Comparison of ENCODE assay signal across 7 mouse cellular contexts in the genomic region with DNA sequence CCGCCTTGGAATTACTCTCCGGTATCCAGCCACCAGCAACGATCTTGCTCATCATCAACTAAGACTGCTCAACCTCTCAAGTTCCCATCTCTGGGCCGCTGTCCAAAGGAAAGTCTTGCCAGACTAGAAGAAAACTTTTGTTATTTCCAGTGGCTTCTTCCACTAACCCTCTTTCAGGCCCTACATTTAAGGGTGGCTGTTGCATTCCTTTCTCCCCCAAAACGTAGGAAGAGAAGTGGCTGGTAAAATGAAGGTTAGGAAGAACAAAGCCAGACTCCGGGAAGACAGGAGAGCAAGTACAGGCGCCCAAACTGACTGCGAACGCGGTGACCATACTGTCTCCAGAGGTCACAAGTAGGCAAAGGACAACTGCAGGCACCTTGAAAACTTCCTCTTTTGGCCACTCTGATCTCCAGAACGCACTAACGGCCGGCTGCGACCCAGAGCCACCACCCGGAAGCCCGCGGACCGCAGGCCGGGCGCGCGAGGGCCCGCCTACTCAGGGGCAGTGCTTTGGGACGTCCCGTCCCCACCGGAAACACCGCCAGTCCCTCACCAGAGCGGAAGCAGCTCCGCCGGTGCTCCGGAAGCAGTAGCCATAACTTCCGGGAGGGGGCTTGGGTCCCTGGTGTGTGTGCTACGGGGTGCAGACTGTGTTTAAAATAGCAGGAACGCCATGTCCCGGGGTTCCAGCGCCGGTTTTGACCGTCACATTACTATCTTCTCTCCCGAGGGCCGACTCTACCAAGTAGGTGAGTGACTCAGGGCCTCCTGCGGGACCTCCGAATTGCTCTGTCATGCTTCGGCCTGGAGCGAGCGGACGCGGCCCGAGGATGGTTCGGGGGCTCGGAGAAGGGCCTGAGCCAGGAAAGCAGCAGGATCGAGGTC. TPM values are rescaled to one million over a fixed set of nuclear protein-coding genes. Genes with fewer than 3 reads are reported as not detected.
DNase-seq lines count a peak whose midpoint lies in the region; ATAC-seq and TF ChIP-seq lines count a peak whose summit lies in the region.

No protein-coding gene starts in this region.

- no peaks in the 10 kb centered on the region for H3K9me3 ChIP-seq in embryonic facial prominence, embryonic 12.5 days
- no peaks in the 10 kb centered on the region for H3K9me3 ChIP-seq in limb, embryonic 12.5 days
- H3K9me3 ChIP-seq in midbrain, embryonic 15.5 days = no peaks in the 10 kb centered on the region

- 1% methylated on average over 51 of the region's 51 CpGs for WGBS in embryonic facial prominence, embryonic 12.5 days
- WGBS in kidney, adult 2 months = under 1% methylated on average over 51 of the region's 51 CpGs
- under 1% methylated on average over 51 of the region's 51 CpGs for WGBS in limb, embryonic 12.5 days
- WGBS in midbrain, embryonic 15.5 days = under 1% methylated on average over 51 of the region's 51 CpGs
- WGBS in spleen, adult 2 months = 1% methylated on average over 51 of the region's 51 CpGs

- peak; percentile 99 for ATAC-seq in embryonic facial prominence, embryonic 12.5 days (ENCODE audit: insufficient number of reproducible peaks, insufficient read depth, low FRiP score, low TSS enrichment)
- ATAC-seq in limb, embryonic 12.5 days (ENCODE audit: insufficient number of reproducible peaks, insufficient read depth, low FRiP score, low TSS enrichment, low read depth) = peak; percentile 98
- peak; percentile 100 for ATAC-seq in midbrain, embryonic 15.5 days (replicated peaks)

- peaks cover 12% of the 10 kb centered on the region for H3K4me1 ChIP-seq in embryonic facial prominence, embryonic 12.5 days
- H3K4me1 ChIP-seq in kidney, adult 2 months (ENCODE audit: control insufficient read depth, insufficient read depth, low read length) = peaks cover 5% of the 10 kb centered on the region; the same call in 1 of the 2 replicates
- H3K4me1 ChIP-seq in limb, embryonic 12.5 days (replicated peaks) = peaks cover 15% of the 10 kb centered on the region
- H3K4me1 ChIP-seq in midbrain, embryonic 15.5 days = peaks cover 16% of the 10 kb centered on the region
- H3K4me1 ChIP-seq in spleen, adult 2 months (ENCODE audit: control insufficient read depth, insufficient read depth, insufficient read length) = peaks cover 6% of the 10 kb centered on the region; the same call in 1 of the 2 replicates

- peak overlapping the region; percentile 93 for H3K27ac ChIP-seq in embryonic facial prominence, embryonic 12.5 days
- peak overlapping the region; percentile 99 for H3K27ac ChIP-seq in kidney, adult 2 months (ENCODE audit: insufficient read depth, low read depth, low read length)
- H3K27ac ChIP-seq in limb, embryonic 12.5 days = peak overlapping the region; percentile 87
- peak overlapping the region; percentile 91 for H3K27ac ChIP-seq in midbrain, embryonic 15.5 days
- peak overlapping the region; percentile 91 for H3K27ac ChIP-seq in spleen, adult 2 months (ENCODE audit: insufficient read depth, low read length)

- DNase-seq in adrenal gland, postnatal 25 days = peak; percentile 91
- peak; percentile 94 to 96 for DNase-seq in heart, adult 18-20 months
- DNase-seq in kidney, adult 2 months = peak; percentile 95
- DNase-seq in spleen, adult 2 months (ENCODE audit: low read depth in 1 of 2, low spot score in 2 of 2) = peak; percentile 83 to 91

- peak overlapping the region; percentile 97 for H3K4me2 ChIP-seq in embryonic facial prominence, embryonic 12.5 days (replicated peaks)
- H3K4me2 ChIP-seq in limb, embryonic 12.5 days = peak overlapping the region; percentile 80
- peak overlapping the region; percentile 81 for H3K4me2 ChIP-seq in midbrain, embryonic 15.5 days

- no peak for TF ChIP-seq CTCF in kidney, adult 2 months (conservative IDR thresholded peaks at IDR 0.05; ENCODE audit: insufficient read depth, insufficient read length, low read depth, low read length)
- TF ChIP-seq CTCF in spleen, adult 2 months (IDR thresholded peaks at IDR 0.05; ENCODE audit: extremely low read depth, insufficient read depth, insufficient read length, insufficient replicate concordance) = no peak

- H3K27me3 ChIP-seq in embryonic facial prominence, embryonic 12.5 days = no peaks in the 10 kb centered on the region
- H3K27me3 ChIP-seq in kidney, adult 2 months (replicated peaks; ENCODE audit: control insufficient read depth, insufficient read depth, low read length) = no peaks in the 10 kb centered on the region
- no peaks in the 10 kb centered on the region for H3K27me3 ChIP-seq in limb, embryonic 12.5 days
- H3K27me3 ChIP-seq in midbrain, embryonic 15.5 days (replicated peaks) = no peaks in the 10 kb centered on the region
- no peaks in the 10 kb centered on the region for H3K27me3 ChIP-seq in spleen, adult 2 months (ENCODE audit: control insufficient read depth, insufficient read depth, low read length)

- peak; percentile 85 for TF ChIP-seq POLR2A in kidney, adult 2 months (IDR thresholded peaks at IDR 0.05; ENCODE audit: low read depth, low read length)
- TF ChIP-seq POLR2A in spleen, adult 2 months (IDR thresholded peaks at IDR 0.05; ENCODE audit: low read depth, low read length) = peak; percentile 84

- H3K9ac ChIP-seq in embryonic facial prominence, embryonic 12.5 days = peak overlapping the region; percentile 87
- H3K9ac ChIP-seq in limb, embryonic 12.5 days (replicated peaks) = peak overlapping the region; percentile 89
- H3K9ac ChIP-seq in midbrain, embryonic 15.5 days = peak overlapping the region; percentile 92

- H3K36me3 ChIP-seq in embryonic facial prominence, embryonic 12.5 days = 0 out of 2 replicates have a peak, but pooled peaks cover 3% of the 10 kb centered on the region
- no peaks in the 10 kb centered on the region for H3K36me3 ChIP-seq in kidney, adult 2 months (ENCODE audit: control insufficient read depth, insufficient read depth, low read length)
- H3K36me3 ChIP-seq in limb, embryonic 12.5 days = peaks cover 18% of the 10 kb centered on the region
- no peaks in the 10 kb centered on the region for H3K36me3 ChIP-seq in midbrain, embryonic 15.5 days (replicated peaks)
- H3K36me3 ChIP-seq in spleen, adult 2 months (ENCODE audit: control insufficient read depth, insufficient read depth, low read length) = no peaks in the 10 kb centered on the region; the same call in none of the 2 replicates

- H3K4me3 ChIP-seq in embryonic facial prominence, embryonic 12.5 days = peak overlapping the region; percentile 89
- peak overlapping the region; percentile 96 for H3K4me3 ChIP-seq in kidney, adult 2 months (ENCODE audit: insufficient read depth, low read depth, low read length)
- H3K4me3 ChIP-seq in limb, embryonic 12.5 days (replicated peaks) = peak overlapping the region; percentile 80
- peak overlapping the region; percentile 94 for H3K4me3 ChIP-seq in midbrain, embryonic 15.5 days
- H3K4me3 ChIP-seq in spleen, adult 2 months (ENCODE audit: extremely low read depth, insufficient read depth, insufficient read length) = peak overlapping the region; percentile 94

RNA-seq across cellular contexts. Expression of gene Psma6, which starts 14.5 kb away (rescaled TPM):
- 216 and 229 TPM in 2 replicates for total RNA-seq in adrenal gland, postnatal 25 days (2021)
- polyA plus RNA-seq in embryonic facial prominence, embryonic 12.5 days (2016; fragmentation: Nextera tagmentation; extraction: Ambion mirVana) = 435 and 447 TPM in 2 replicates
- 100 to 1,000 TPM; 171 to 180 TPM for total RNA-seq in heart, adult 18-20 months (2021)
- polyA plus RNA-seq in kidney, adult 2 months (2012; rRNA removed) = 48.5 and 80.2 TPM in 2 replicates
- polyA plus RNA-seq in limb, embryonic 12.5 days (2016; fragmentation: Nextera tagmentation; extraction: Ambion mirVana) = 449 and 458 TPM in 2 replicates
- polyA plus RNA-seq in midbrain, embryonic 15.5 days (2015; fragmentation: Nextera tagmentation; extraction: Ambion mirVana) = 382 and 383 TPM in 2 replicates
- polyA plus RNA-seq in spleen, adult 2 months (2012; rRNA removed) = 16.5 and 20.1 TPM in 2 replicates

Comparison
In these comparisons a context has a peak if more than half of its experiments do, and no peak if none do; other contexts are left out.
1. Peak in every context shown above with its lines: DNase-seq, ATAC-seq, H3K4me3 ChIP-seq and H3K27ac ChIP-seq.